Mouse (Mus musculus): ENCODE data around the gene Alkbh7. TPM values are rescaled to one million over a fixed set of nuclear protein-coding genes. Genes with fewer than 3 reads are reported as not detected.

Gene Alkbh7
- polyA plus RNA-seq, 1 experiment from 2014 or later: 17.0 TPM

- Histone ChIP-seq H3K9me3 (replicated peaks) (no peaks in the 10 kb centered on the region), H3K4me2 (peak overlapping the region; percentile 90), H3K27ac (replicated peaks) (peak overlapping the region; percentile 93), H3K4me1 (replicated peaks) (peaks cover 36% of the 10 kb centered on the region), H3K4me3 (replicated peaks) (peak overlapping the region; percentile 97; the same call in 1 of the 2 replicates), H3K36me3 (replicated peaks) (peaks cover 12% of the 10 kb centered on the region), H3K27me3 (peaks cover 4% of the 10 kb centered on the region; the same call in 1 of the 2 replicates), H3K9ac (peak overlapping the region; percentile 74)
- ATAC-seq (ENCODE audit: insufficient read depth): no peak
- 77% methylated on average over 4 of the region's 4 CpGs for WGBS (ENCODE audit: insufficient replicate concordance)
These were observed 35.7 kb downstream of the Alkbh7 start for GRCm38 (mm10) chr17:57032854-57033253.

- ATAC-seq (ENCODE audit: insufficient read depth): no peak
- WGBS (ENCODE audit: insufficient replicate concordance): 31% methylated on average over 8 of the region's 8 CpGs
These were observed 41.8 kb downstream of the Alkbh7 start for GRCm38 (mm10) chr17:57038978-57039377.

DNA sequence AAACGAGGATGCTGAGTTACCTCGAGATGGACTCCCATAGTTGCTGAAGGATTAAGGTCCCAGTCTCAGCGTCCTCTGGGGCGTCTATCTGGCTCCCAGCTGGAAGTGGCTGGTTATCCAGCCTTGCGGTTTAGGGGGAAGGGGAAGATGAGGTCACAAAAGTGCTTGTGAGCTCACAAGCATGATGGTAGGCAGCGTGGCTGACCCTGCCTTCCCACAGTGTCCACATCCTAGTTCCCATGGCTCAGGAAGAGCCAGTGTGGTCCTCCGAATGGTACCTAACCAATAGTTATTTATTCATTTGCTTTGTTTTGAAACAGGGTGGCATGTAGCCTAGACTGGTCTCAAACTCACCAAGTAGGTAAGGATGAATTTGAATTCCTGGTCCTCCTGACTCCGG, 44.4 kb downstream of the Alkbh7 start, which contains the start of gene Slc25a41:
TSS of gene Slc25a41 (minus strand) at position 101 of the 400 bp plus-strand sequence.
- H3K27me3 ChIP-seq: peaks cover 24% of the 10 kb centered on the region
- H3K27ac ChIP-seq (replicated peaks): no peak within 1 kb of the TSS
- H3K36me3 ChIP-seq (replicated peaks): 0 out of 2 replicates have a peak, but pooled peaks cover 3% of the 10 kb centered on the region
- 59% methylated on average over 8 of the region's 8 CpGs for WGBS (ENCODE audit: insufficient replicate concordance)
- no peak within 1 kb of the TSS for H3K4me3 ChIP-seq (replicated peaks)
- no peaks in the 10 kb centered on the region for H3K4me1 ChIP-seq (replicated peaks)
- H3K9ac ChIP-seq: no peak within 1 kb of the TSS
- no peak within 1 kb of the TSS for H3K4me2 ChIP-seq
- no peak for ATAC-seq (ENCODE audit: insufficient read depth)
- no peaks in the 10 kb centered on the region for H3K9me3 ChIP-seq (replicated peaks)

More at GRCm38 (mm10) chr17:57038978-57039377, 41.8 kb downstream of the Alkbh7 start:
- no peak overlapping the region for H3K4me3 ChIP-seq (replicated peaks)
- no peaks in the 10 kb centered on the region for H3K36me3 ChIP-seq (replicated peaks)
- no peaks in the 10 kb centered on the region for H3K4me1 ChIP-seq (replicated peaks)
- no peak overlapping the region for H3K9ac ChIP-seq
- H3K4me2 ChIP-seq: no peak overlapping the region
- no peak overlapping the region for H3K27ac ChIP-seq (replicated peaks)
- no peaks in the 10 kb centered on the region for H3K9me3 ChIP-seq (replicated peaks)
- peaks cover 24% of the 10 kb centered on the region for H3K27me3 ChIP-seq

DNA sequence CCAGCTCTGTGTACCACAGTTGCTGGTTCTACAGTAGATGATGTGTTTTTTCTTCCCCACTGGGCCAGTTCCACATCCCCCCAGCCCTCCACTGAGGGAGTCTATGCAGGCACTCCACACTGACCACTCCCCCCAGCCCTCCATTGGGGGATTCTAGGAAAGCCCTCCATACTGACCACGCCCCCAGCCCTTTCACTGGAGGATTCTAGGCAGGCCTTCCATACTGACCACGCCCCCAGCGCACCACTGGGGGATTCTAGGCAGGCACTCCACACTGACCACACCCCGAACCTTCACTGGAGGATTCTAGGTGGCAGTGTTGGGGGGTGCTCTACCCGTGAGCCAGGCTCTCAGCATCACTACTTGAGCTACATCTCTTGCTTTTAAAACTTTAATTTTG, 50.3 kb downstream of the Alkbh7 start:
- WGBS (ENCODE audit: insufficient replicate concordance): 36% methylated on average over 5 of the region's 5 CpGs
- Histone ChIP-seq H3K9me3 (replicated peaks) (no peaks in the 10 kb centered on the region), H3K4me2 (no peak overlapping the region), H3K4me1 (replicated peaks) (no peaks in the 10 kb centered on the region), H3K4me3 (replicated peaks) (no peak overlapping the region), H3K9ac (no peak overlapping the region), H3K27me3 (no peaks in the 10 kb centered on the region), H3K27ac (replicated peaks) (no peak overlapping the region), H3K36me3 (replicated peaks) (peaks cover 9% of the 10 kb centered on the region; the same call in 1 of the 2 replicates)
- ATAC-seq (ENCODE audit: insufficient read depth): 0 out of 2 replicates have a peak, but pooled peaks have one; percentile 22

DNA sequence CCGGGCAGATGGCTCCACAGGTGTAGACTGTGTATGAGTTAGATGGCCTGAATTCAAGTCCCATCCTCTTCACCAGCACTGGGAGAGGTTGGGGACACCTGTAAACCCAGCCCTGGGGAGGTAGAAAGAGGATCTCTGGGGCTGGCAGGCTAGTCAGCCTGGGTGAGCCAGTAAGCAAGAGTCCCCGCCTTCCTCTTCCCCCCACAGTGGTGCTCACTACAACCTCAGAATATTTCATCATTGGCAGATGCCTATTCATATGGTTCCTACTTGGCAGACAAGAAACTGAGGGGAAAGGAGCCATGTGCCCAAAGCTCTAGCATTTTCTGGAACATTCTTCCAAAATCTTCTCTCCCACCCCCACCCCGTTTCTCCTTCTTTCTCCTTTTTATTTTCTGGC, 51.7 kb downstream of the Alkbh7 start:
- H3K4me3 ChIP-seq (replicated peaks): no peak overlapping the region
- peaks cover 20% of the 10 kb centered on the region; the same call in 1 of the 2 replicates for H3K36me3 ChIP-seq (replicated peaks)
- no peak overlapping the region for H3K27ac ChIP-seq (replicated peaks)
- H3K27me3 ChIP-seq: no peaks in the 10 kb centered on the region
- no peaks in the 10 kb centered on the region for H3K4me1 ChIP-seq (replicated peaks)
- no peaks in the 10 kb centered on the region for H3K9me3 ChIP-seq (replicated peaks)
- no peak for ATAC-seq (ENCODE audit: insufficient read depth)
- 61% methylated on average over 3 of the region's 3 CpGs for WGBS (ENCODE audit: insufficient replicate concordance)
- no peak overlapping the region for H3K9ac ChIP-seq
- H3K4me2 ChIP-seq: no peak overlapping the region

Other genes with a start within 250 kb of the Alkbh7 start
- gene Nrtn, start 239.8 kb upstream of the Alkbh7 start, polyA plus RNA-seq (2015; fragmentation: Nextera tagmentation; extraction: Ambion mirVana): 1.1 and 1.6 TPM in 2 replicates
- 12.5 and 14.4 TPM in 2 replicates for gene Dus3l, start 232.6 kb upstream of the Alkbh7 start, polyA plus RNA-seq (2015; fragmentation: Nextera tagmentation; extraction: Ambion mirVana)
- gene Prr22, start 227.1 kb upstream of the Alkbh7 start, polyA plus RNA-seq (2015; fragmentation: Nextera tagmentation; extraction: Ambion mirVana): 0.23 and 0.60 TPM in 2 replicates
- 11.9 and 14.6 TPM in 2 replicates for gene Rfx2, start 166.3 kb upstream of the Alkbh7 start, polyA plus RNA-seq (2015; fragmentation: Nextera tagmentation; extraction: Ambion mirVana)
- not detected in 2 replicates for gene Acsbg2, start 122.9 kb upstream of the Alkbh7 start, polyA plus RNA-seq (2015; fragmentation: Nextera tagmentation; extraction: Ambion mirVana)
- 0.03 and 0.07 TPM in 2 replicates for gene 1700061G19Rik, start 121.9 kb upstream of the Alkbh7 start, polyA plus RNA-seq (2015; fragmentation: Nextera tagmentation; extraction: Ambion mirVana)
- 9.0 and 10.2 TPM in 2 replicates for gene Mllt1, start 61.9 kb upstream of the Alkbh7 start, polyA plus RNA-seq (2015; fragmentation: Nextera tagmentation; extraction: Ambion mirVana)
- gene Acer1, start 15.2 kb upstream of the Alkbh7 start, polyA plus RNA-seq (2015; fragmentation: Nextera tagmentation; extraction: Ambion mirVana): not detected in 2 replicates
- 67.8 and 75.8 TPM in 2 replicates for gene Clpp, start 7.0 kb upstream of the Alkbh7 start, polyA plus RNA-seq (2015; fragmentation: Nextera tagmentation; extraction: Ambion mirVana)
- not detected in 2 replicates for gene Pspn, start 2.7 kb downstream of the Alkbh7 start, polyA plus RNA-seq (2015; fragmentation: Nextera tagmentation; extraction: Ambion mirVana)
- gene Gtf2f1, start 13.9 kb downstream of the Alkbh7 start, polyA plus RNA-seq (2015; fragmentation: Nextera tagmentation; extraction: Ambion mirVana): 46.8 and 48.8 TPM in 2 replicates
- 0.20 and 0.36 TPM in 2 replicates for gene Gm17949, start 14.1 kb downstream of the Alkbh7 start, polyA plus RNA-seq (2015; fragmentation: Nextera tagmentation; extraction: Ambion mirVana)
- 20.9 and 21.4 TPM in 2 replicates for gene Khsrp, start 34.2 kb downstream of the Alkbh7 start, polyA plus RNA-seq (2015; fragmentation: Nextera tagmentation; extraction: Ambion mirVana)
- gene Slc25a41, start 44.3 kb downstream of the Alkbh7 start, polyA plus RNA-seq (2015; fragmentation: Nextera tagmentation; extraction: Ambion mirVana): not detected in 2 replicates
- gene Crb3, start 61.8 kb downstream of the Alkbh7 start, polyA plus RNA-seq (2015; fragmentation: Nextera tagmentation; extraction: Ambion mirVana): 11.1 and 11.2 TPM in 2 replicates
- 4.9 and 7.0 TPM in 2 replicates for gene Slc25a23, start 62.5 kb downstream of the Alkbh7 start, polyA plus RNA-seq (2015; fragmentation: Nextera tagmentation; extraction: Ambion mirVana)
- 2.6 and 4.2 TPM in 2 replicates for gene Dennd1c, start 81.2 kb downstream of the Alkbh7 start, polyA plus RNA-seq (2015; fragmentation: Nextera tagmentation; extraction: Ambion mirVana)
- 0.29 and 0.31 TPM in 2 replicates for gene Tubb4a, start 90.4 kb downstream of the Alkbh7 start, polyA plus RNA-seq (2015; fragmentation: Nextera tagmentation; extraction: Ambion mirVana)
- gene Tnfsf9, start 108.0 kb downstream of the Alkbh7 start, polyA plus RNA-seq (2015; fragmentation: Nextera tagmentation; extraction: Ambion mirVana): 0.71 and 0.76 TPM in 2 replicates
- not detected in 2 replicates for gene Cd70, start 152.4 kb downstream of the Alkbh7 start, polyA plus RNA-seq (2015; fragmentation: Nextera tagmentation; extraction: Ambion mirVana)
- gene Tnfsf14, start 196.8 kb downstream of the Alkbh7 start, polyA plus RNA-seq (2015; fragmentation: Nextera tagmentation; extraction: Ambion mirVana): 1.3 and 1.4 TPM in 2 replicates
- 369 and 468 TPM in 2 replicates for gene C3, start 230.8 kb downstream of the Alkbh7 start, polyA plus RNA-seq (2015; fragmentation: Nextera tagmentation; extraction: Ambion mirVana)